Mouse (Mus musculus): ENCODE results near the gene Bnc2.

Bnc2 gene

DNA sequence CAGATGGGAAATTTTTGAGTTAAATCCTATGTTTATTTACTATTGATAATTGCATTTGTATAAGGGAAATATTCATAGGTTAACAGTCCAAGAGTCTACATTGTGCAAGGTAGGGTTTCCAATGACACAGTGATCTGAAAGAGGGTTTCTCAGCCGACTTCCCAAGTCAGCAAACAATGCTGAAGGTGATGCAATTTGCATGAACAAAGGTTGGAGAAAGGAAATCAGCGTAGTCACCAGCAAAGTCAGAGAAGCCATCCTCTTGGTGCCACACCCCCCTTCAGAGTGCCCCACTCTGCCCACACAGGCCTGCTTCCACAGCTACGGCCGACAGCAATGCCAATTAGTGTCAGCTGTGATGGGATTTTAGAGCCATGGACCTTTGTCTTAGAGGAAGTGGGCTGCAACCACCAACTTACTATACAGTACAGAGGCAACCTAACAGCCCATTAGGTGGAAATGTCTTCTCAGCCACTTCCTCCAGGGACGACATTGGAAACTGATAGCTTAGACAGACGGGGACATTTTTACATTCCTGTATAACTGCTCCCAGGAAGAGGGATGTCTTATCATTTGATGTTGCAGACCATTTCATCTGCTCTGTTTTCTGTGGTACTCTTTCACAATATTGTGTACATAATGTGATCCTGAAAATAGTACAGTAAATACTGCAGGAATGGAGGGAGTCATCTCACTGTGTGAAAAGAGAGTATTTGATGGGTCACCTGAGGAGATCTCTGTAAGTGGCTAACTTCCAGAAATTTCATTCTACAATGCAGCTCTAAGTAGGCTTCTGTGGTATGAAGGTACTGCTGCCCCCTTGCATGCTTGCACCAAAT lies 243.2 kb downstream of the Bnc2 start:
- in situ Hi-C loops (cut with MseI, MboI): no loop called here

DNA sequence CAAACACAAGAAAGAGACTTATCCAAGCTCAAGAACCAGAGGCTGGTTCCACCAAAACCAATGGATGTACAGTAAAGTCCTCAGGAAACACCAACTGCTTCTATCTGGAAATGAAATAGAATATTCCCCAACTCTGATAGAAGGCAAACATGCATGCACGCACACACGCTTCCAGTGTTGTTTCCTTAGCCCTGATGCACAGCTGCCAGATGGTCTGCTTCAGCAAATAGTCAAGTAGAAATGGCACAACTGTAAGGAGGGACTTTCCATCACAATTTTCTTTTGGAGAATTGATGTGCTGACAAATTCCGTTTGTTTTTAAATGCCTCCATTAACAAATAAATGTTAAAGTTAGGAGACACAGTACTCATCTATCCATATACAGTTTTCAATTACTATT lies 247.1 kb downstream of the Bnc2 start:
- in situ Hi-C loops (cut with MseI, MboI): no loop called here

DNA sequence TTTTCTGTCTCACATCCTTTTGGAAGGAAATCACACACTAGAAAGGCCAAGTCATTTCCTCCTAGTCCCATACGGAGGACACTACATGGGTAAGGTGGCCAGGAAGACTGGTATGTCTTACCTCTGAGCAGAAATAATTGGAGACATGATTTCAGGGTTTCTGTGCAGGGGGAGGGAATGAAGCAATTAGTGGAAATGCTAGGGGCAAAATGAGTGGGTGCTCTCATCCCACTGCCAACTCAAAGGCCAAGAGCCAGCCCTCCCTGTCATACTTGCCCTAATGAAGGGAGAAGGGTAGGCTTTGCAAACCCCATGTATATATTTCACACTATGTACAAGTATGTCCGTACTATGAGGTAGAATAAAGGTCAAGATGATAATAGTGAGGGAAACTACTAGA lies 263.6 kb downstream of the Bnc2 start:
- in situ Hi-C loops (cut with MseI, MboI): no loop called here

DNA sequence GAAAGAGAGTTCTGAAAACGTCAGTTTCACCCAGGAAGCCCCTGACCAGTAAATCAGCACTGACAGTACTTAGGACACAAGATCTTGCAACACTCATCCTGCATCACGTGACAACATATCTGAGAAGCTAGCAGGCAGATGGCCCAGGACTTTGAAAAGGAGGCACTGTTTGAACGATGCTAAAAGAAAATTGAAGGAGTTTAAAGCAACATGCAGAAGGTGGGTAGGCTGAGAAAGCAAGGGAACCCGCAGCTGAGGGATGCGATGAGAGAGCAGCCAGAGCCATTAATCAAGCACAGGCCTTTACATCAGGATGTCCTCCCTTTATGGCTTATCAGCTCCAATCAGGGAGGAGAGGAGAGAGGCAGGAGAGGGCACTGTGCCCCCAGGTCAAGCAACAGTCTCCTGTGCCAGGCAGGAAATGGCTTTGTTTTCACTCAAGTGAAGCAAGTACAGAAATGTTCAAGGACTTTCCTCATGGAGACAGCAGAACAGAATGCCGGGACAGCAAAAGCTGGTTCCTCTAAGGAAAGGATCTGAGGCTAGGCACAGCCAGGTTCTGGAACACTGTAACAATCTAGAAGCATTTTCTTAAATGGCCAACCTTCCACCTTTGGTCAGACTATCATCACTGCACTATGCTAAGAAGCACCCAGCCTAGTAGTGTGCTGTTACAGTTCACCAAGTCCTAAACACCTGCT lies 267.6 kb downstream of the Bnc2 start:
- in situ Hi-C loops (cut with MseI, MboI): no loop called here

DNA sequence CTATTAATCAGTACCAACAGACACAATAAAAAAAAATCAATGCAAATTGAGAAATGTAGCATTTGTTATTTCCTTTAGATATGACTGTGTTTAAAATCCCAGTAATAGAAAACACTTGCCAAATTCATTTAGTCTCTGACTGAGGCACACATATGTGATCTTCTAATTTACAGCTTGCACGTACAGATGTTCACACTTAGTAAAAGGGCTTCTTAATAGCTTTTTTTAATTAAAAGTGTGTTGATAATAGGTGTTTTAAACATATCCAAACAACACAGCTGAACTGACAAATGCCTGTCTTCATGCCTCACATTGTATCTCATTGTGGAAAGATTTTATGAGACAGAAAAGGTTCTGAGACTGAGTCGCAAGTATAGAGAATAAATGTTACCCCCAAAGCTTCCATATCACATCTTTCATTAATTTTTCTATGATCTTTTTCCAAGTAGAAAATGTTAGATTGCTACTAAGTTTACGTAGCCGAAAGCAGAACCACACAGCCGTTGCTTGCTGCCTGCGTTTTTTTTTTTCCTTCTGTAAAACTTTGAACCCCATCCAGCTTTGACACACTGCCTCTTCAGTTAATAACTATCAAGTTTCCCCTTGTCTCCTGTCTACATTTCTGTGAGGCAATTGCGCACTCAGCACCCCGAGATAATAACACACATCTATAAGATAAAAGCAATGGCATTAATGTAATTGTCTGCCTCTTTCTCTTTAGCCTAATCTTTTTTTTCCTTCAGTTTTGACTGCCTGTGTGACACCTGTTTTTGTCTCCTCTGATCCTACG lies 271.5 kb downstream of the Bnc2 start:
- in situ Hi-C loops (cut with MseI, MboI): no loop called here

DNA sequence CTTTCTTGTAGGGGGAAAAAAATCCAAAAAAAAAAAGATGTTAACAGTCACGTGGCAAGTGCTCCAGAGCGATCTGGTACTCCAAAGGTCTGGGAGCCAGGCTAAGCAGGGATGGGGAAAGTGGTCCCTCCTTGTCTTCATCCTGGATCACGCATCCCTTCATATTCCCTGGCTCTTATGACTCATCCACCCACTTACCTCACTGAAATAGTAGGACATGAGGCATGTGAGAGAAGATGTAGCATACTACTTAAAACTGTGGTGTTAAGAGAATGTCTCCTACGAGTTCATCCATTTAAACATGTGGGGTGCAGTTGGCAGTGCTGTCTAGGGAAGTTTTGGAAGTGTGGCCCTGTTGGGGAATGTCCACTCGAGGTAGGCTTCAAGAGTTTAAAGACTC lies 286.1 kb downstream of the Bnc2 start:
- in situ Hi-C loops (cut with MseI, MboI): no loop called here

DNA sequence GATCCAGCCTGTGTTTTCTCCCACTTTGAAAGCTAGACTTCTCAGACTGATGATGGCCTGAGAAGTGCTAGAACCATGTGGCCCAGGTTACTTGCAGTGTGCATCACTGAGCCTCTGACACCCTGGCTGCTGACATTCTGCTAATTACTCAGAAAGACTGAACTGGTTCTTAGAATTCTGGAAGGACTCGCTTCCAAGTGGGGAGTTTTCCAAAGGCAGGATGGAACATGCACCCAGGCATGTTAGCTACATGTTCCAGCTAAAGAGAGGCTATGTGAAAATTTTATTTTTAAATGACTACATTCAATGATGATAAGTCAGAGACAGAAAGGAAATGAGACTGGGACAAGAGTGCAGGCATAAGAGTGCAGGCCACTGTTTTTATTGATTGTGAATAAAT lies 289.9 kb downstream of the Bnc2 start:
- in situ Hi-C loops (cut with MseI, MboI): no loop called here

DNA sequence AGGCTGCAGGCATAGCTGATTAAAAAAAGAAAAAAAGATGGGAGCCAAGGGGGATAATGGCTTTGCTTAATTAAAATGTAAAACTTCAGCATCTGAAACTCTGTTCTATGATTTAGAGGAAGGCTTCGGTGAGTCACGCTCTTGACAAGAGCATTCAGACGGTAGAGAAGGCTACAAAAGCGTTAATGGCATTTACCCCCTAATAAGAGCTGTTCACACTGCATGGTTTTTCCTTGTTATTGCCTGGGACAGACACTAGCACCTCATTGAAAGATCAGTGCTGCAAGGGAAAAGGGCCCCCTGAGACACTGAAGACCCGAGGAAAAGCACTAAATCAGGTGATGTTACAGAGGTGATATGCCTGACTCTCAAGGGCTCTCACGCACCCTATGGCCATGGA lies 295.8 kb downstream of the Bnc2 start:
- in situ Hi-C loops (cut with MseI, MboI): no loop called here

DNA sequence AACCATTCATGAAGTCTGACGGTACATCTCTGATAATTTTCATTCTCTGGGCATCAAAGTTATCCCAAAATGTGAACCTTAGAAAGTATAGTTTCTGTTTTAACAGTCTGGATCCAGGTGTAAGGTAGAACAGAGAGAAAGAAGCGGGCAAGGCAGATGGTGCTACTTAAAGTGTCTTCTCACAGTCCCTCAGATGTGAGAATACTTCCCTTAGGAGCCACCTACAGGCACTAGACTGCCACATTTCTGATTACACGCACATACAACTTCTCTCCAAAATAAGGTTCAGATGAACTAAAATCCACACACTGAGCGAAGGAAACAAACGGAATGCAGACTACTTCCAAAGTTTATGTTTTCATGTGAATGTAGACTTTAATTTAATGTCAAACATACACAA lies 297.6 kb downstream of the Bnc2 start:
- in situ Hi-C loops (cut with MseI, MboI): no loop called here

DNA sequence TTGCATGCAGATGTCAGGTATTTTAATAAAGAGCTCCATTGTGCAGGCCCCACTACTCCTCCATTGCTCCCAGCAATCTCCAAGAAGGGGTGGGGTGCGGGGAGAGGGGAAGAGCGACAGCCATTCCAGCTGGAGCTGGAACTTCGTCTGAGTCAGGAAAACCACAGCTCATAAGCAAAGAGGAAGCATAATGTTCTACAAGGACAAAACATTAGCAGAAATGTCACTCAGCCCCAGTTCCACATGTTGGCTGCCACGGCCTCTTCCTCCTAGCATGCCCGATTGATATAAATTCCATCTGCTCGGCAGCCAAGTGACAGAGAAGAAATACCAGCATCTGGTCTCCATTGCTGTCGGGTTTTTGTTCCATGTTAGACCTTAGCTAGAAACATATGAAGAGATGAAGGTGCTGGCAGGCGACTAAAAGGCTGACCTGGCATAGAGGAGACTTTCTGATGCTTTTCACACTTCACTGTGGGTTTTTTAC lies 312.7 kb downstream of the Bnc2 start:
- in situ Hi-C loops (cut with MseI, MboI): no loop called here

DNA sequence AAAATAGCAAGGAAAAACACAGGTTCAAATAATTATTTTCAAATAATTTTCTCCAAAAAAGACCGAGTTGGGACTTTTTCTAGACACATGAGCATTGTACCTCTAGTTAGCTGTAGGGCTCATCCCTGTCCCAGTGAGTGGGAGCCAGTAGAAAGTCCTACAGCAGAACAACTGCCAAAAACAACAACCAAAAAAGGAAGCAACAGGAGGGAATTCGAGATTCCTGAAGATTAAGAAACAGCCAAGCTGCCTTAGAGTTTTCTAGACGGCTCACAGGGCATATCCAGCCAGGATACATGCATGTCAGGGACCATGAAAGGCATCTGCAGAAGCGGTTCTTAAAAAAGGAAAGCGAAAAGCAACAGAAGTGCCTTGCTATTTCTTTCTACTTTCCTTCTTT lies 313.9 kb downstream of the Bnc2 start:
- in situ Hi-C loops (cut with MseI, MboI): no loop called here

DNA sequence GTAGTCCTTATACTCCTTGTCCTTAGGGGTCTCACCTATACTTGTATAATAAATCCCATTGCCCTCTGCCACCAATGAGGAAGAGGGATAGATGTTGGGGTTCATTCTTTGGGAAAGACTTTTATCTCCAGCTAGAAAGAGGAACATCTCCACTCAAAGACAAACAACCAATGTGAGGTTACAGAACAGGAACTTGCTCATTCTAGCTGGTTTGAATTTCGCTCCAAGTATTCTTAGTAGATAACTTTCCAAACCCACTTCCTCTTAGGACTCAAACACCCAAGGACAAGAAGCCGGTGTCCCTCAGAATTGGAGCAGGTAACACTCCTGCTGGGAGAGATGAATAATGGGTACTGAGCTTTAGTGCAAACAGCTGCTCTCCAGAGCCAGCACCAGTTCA lies 315.1 kb downstream of the Bnc2 start:
- in situ Hi-C loops (cut with MseI, MboI): no loop called here

DNA sequence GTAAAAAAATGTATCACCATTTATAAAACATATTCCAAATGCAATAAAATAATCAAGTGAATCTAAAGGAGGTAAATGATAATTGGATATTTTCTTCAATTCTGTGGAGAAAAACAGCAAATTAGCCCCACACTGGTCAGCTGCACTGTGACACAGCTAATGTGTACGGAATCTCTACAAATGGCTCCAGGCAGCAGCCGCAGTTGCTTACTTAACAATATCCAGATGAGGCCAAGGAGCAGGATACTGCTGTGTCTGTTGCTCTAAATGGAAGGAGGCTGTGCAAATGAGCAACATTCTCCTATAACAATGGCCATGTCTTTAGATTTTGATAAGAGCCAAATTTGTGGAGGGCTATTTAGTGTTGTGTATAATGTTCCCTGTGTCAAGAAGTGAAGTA lies 316.9 kb downstream of the Bnc2 start:
- in situ Hi-C loops (cut with MseI, MboI): no loop called here

DNA sequence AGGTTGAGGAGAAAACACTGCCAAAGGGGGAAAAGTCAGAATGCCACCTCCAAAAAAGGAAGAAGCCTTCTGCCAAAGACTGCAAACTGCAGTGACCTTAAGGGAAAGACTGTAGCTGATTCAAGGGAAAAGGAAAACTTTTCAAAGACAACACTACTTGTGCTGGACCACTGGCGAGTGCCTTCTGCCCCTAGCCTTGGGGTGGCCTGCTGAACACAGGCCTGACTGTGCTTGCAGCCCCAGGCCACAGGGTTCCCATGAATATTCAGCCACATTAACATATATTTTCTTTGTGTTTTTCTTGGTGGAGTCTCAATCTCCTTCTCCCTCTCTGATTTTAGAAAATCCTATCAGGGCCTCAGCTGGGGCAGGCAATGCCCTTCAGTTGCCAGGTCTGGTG lies 317.7 kb downstream of the Bnc2 start:
- in situ Hi-C loops (cut with MseI, MboI): no loop called here

DNA sequence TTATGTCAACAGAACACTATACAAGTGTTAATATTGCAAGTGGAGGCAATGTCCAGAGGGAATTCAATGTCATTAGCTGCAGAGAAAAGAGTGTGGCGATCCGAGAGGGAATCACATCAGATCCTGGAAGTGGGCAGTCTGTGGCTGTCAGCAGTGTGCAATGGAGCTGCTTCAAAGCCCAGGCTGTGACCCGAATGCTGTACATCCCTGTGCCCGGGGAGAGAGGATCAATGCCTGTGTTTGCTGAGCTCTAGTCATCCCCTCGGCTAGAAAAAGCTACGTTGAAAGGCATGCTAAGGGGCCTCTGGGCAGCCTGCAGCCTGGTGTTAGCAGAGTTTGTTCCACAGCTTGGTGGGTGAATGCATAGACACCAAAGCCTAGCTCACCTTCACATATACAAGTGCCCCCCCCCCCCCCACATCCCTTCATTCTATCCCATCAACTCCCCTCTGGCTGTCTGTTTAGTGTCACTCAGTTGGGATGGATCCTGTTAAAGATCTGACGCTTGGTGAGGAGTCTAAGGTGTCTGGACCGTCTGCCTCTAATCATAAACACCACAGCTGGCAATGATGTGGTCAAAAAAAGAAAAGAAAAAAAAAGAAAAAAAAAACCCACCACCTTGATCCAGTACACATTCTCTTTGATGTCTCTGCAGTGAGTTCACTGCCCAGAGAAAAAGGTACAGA lies 318.5 kb downstream of the Bnc2 start:
- in situ Hi-C loops (cut with MseI, MboI): no loop called here

DNA sequence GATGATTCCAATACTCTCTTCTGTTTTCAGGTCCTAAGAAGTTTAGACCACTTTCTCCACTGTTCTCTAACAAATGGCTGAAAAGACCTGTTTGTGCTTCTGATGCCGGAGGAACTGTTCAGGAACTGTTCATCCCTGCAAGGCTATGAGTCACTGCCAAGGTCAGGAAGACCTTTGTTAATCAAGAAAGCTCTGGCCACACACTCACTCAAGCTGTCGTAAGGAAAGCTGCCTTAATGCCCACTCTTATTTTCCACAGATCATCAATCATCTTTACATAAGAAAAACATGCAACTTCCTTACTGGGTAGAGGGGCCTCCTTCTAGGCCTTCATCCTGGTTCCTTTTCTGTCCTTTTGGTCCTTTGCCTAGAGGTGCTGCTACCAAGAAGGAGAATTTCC lies 322.4 kb downstream of the Bnc2 start:
- in situ Hi-C loops (cut with MseI, MboI): no loop called here

DNA sequence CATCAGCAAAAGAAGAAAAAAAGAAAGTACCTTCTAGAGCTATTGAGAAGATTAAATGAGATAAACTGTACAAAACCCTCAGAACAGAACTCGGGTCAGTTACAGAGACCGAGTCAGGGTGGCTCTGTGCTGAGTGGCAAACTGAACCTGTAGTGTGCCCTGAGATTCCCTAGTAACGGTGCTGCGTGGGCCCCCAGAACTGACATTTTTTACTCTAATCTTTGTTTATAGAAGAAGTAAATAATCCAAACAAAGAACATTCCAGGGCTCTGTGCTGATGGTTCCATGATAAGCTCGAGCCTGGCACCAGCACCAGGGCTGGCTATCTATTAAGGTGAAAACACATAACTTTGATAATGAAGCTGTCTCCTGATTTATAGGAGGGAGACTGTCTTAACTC lies 325.5 kb downstream of the Bnc2 start:
- in situ Hi-C loops (cut with MseI, MboI): no loop called here

DNA sequence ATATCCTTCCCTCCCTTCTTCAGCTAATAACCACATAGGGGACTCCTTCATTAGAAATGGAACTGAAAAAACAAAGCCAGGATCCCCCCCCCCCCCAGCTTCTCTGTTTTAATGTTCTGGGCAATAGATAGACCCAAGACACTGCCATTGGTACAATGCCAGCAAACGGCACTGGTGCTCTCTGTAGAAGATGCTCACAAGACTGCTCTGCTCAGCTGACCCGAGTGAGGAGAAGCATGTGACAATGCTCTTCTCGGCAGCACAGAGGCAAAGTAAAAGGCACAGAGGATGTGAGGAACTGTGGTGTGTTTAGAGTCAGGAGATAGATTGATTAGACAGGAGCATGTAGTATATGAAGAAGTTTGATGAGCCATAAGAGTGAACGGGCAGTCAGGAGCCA lies 335.9 kb downstream of the Bnc2 start:
- in situ Hi-C loops (cut with MseI, MboI): no loop called here

DNA sequence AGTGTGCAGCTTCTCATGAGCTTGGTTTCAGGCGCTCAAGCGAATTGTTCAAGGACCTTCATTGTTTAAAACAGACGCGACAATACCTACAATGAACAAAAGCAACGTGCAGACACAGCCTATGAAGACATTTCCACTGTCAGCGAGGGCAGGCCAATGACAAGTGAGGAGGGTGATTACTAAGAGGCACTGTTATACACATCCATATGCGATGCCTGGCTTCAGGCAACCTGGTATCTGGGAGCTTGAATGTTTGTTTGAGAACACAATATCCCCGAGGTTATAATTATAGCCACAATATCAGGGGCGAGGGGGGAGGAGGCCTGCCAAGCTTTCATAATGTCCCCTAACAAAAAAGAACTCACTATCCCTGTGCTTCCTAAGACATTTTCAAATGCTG lies 343.1 kb downstream of the Bnc2 start:
- in situ Hi-C loops (cut with MseI, MboI): no loop called here

DNA sequence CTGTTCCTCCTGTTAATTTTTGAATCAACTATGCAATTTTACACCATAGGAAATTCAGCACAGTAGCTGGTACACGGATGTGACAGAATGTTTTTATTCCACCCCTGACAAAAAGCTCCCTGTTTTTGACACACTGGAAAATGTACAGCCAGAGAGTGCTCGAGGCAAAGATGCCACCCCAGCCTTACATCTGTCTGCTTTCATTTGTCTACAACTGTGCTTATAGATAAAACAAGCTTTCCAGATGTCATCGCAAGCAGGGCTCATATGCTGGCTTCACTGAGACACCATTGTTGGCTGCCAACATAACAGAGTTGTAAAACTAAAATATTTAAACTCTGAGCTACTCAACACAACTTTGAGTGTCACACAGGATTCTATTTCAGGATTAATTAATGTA lies 343.6 kb downstream of the Bnc2 start:
- in situ Hi-C loops (cut with MseI, MboI): no loop called here

DNA sequence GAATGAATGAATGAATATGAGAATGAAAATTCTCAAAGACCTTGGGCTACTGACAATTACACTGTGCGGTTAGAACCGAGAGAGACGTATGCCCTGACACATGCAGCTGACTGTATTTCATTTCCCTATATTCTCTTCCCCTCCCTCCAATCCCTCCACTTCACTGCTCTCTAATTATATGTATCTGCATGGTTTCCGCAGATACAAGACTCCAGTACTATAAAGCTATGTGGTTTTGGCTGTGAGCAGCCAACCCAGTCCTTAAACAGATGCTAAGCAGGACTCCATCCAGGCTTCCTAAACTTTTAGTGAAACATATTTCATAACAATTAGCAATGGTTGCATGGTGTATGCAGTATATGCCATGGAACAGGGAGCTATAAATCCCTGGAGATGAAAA lies 344.6 kb downstream of the Bnc2 start:
- in situ Hi-C loops (cut with MseI, MboI): no loop called here

DNA sequence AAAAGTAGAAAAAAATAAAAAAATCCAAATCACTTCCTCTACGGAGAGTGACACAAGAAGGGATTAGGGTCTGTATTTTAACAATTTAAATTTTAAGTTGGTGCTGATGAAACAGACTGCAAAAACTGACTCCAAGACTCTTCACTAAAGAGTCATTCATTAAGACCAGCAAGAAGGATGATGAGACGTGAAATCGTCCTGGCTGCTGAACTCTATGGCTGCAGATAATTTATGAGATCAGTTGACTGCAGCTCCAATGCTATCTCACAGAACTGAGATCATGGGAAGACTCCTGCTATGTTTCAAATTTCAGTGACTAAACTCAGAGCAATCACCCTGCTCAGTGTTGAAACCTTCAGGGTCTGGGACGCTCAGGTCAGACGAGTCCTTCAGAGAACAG lies 345.4 kb downstream of the Bnc2 start:
- in situ Hi-C loops (cut with MseI, MboI): no loop called here

Measured in mouse trophoblast stem cell (cell line).